Mouse (Mus musculus): ENCODE results near the gene Unc5b. TPM values are rescaled to one million over a fixed set of nuclear protein-coding genes. Genes with fewer than 3 reads are reported as not detected.
A peak's percentile ranks its signal among the peaks of the same experiment; 100 is the strongest.

Gene Unc5b
- total and polyA plus RNA-seq, 2 experiments from 2014 or later: 1.6 to 15.9 TPM

DNA sequence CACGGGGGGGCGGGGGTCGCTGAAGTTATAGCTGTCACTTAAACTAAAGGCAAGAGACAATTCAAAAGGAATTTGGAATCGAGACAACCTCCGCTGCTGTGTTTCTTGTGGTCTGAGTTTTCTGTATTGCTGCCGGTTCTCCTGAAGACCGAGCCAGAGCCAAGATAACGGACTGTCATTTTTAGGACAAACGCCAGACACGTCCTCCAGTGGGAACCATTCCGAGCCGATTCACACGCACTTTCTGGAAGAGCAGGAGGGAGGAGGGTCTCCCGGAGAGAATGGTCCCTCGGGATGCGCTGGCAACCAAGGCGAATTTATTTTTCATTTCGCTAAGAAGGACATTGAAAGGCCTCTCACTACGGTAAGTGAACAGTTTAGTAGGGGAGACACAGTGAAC lies 7.4 kb upstream of the Unc5b start:
- Histone ChIP-seq H3K27ac (ENCODE audit: low read depth, low read length) (no peak overlapping the region), H3K27me3 (ENCODE audit: insufficient read depth, low read length) (peaks cover 4% of the 10 kb centered on the region; the same call in 1 of the 2 replicates), H3K36me3 (ENCODE audit: insufficient read depth) (no peaks in the 10 kb centered on the region), H3K9me3 (ENCODE audit: low read length) (no peaks in the 10 kb centered on the region), H3K9ac (no peak overlapping the region), H3K4me1 (ENCODE audit: insufficient read depth) (0 out of 2 replicates have a peak, but pooled peaks cover 2% of the 10 kb centered on the region), H3K4me3 (ENCODE audit: low read depth, low read length) (no peak overlapping the region), H3K4me2 (ENCODE audit: low read depth) (peak overlapping the region; percentile 20)
- DNase-seq: peak; percentile 42
- no peak for TF ChIP-seq CTCF (IDR thresholded peaks at IDR 0.05; ENCODE audit: low read depth)
- WGBS: 47% methylated on average over 19 of the region's 19 CpGs
- no peak for ATAC-seq

DNA sequence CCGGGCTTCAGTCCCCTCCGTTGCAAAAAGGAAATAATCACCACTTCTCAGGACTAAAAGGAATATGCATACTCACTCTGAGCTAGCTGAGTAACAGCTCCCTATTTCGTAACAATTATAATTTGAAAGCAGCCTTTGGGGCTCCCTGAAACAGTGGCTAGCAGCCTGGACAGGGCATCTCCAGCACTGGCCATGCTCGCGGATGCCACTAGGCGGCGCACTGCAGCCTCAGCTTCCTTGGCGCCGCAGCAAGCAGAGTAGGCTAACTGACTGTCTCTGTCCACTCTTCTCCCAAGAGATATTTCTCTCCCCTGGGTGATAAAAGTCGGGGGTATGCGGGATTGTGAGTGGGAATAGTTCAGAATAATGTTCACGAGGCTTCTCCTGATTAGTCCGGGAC lies 3.6 kb upstream of the Unc5b start:
- Histone ChIP-seq H3K36me3 (ENCODE audit: insufficient read depth) (no peaks in the 10 kb centered on the region), H3K4me1 (ENCODE audit: insufficient read depth) (0 out of 2 replicates have a peak, but pooled peaks cover 11% of the 10 kb centered on the region), H3K27me3 (ENCODE audit: insufficient read depth, low read length) (peaks cover 17% of the 10 kb centered on the region), H3K9me3 (ENCODE audit: low read length) (no peaks in the 10 kb centered on the region), H3K27ac (ENCODE audit: low read depth, low read length) (no peak overlapping the region), H3K9ac (no peak overlapping the region), H3K4me2 (ENCODE audit: low read depth) (no peak overlapping the region), H3K4me3 (ENCODE audit: low read depth, low read length) (no peak overlapping the region)
- 4% methylated on average over 13 of the region's 13 CpGs for WGBS
- ATAC-seq (no peak), DNase-seq (peak; percentile 78)
- peak; percentile 90 for TF ChIP-seq CTCF (IDR thresholded peaks at IDR 0.05; ENCODE audit: low read depth)

DNA sequence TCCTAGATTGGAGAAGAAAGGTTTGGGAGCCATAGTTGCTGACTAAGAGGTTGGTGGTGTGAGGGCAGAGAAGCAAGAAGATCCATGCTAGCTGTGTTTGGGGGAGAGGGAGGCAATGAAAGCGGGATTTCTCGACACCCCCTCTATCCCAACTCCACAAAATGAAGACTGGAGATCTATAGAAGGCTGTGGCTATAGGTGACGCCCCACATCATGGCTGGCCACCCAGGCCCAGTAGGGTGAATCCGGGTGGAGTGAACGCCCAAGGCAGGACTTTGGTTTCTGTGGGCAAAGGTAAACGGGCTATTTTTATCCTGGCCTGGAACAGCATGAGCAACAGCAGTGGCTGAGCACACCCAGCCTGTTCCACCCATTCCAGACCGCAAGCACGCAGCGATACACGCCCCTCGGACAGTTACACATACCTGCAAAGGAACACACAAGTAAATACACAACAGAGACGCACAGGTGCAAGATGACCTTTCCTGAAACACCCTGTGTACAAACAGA lies 1.3 kb upstream of the Unc5b start:
- Histone ChIP-seq H3K27ac (ENCODE audit: low read depth, low read length) (no peak overlapping the region), H3K36me3 (ENCODE audit: insufficient read depth) (no peaks in the 10 kb centered on the region), H3K9me3 (ENCODE audit: low read length) (no peaks in the 10 kb centered on the region), H3K4me1 (ENCODE audit: insufficient read depth) (0 out of 2 replicates have a peak, but pooled peaks cover 14% of the 10 kb centered on the region), H3K4me3 (ENCODE audit: low read depth, low read length) (no peak overlapping the region), H3K9ac (no peak overlapping the region), H3K4me2 (ENCODE audit: low read depth) (no peak overlapping the region), H3K27me3 (ENCODE audit: insufficient read depth, low read length) (peaks cover 37% of the 10 kb centered on the region)
- ATAC-seq (no peak), DNase-seq (no peak)
- no peak for TF ChIP-seq CTCF (IDR thresholded peaks at IDR 0.05; ENCODE audit: low read depth)
- 83% methylated on average over 12 of the region's 12 CpGs for WGBS

DNA sequence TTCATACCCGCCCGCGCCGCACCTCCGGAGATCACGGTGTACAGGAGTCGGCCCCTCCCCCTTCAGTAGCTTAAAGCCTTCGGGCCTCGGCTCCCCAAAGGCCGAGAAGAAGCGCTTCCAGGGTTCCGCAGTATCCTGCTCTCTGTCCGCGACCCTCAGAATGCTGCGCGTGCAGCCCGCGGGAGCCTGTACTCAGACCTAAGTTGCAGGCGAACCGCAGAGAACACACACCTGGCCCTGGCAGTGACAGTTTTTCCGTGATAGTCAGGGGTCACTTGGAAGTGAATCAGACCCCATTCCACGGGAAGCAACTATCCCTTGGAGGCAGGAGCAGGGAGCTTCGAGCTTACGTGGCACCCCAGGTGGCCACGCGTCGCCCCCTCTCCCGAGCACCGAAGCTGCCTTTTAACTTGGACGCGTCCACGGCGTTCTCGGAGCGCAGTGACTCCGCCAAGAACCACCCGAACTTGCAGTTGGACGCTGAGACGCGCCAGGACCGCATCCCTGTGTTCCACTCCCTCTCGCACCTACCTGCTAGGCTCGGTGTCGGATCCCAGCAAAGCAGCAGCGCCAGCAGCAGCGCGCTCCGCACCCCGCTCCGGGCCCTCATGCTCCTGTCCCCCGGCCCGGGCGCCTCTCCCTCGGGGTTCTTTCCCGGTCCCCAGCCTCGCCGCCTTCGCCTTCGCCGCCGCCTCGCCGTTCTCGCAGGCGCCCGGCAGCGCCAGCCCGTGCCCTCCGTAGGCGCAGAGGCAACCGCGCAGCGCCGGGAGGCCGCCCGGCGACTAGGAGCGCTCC lies 628 bp downstream of the Unc5b start:
- Histone ChIP-seq H3K4me3 (ENCODE audit: low read depth, low read length) (peak overlapping the region; percentile 54), H3K27ac (ENCODE audit: low read depth, low read length) (peak overlapping the region; percentile 29; the same call in 1 of the 2 replicates), H3K27me3 (ENCODE audit: insufficient read depth, low read length) (peaks cover 37% of the 10 kb centered on the region), H3K9ac (peak overlapping the region; percentile 53), H3K36me3 (ENCODE audit: insufficient read depth) (no peaks in the 10 kb centered on the region), H3K9me3 (ENCODE audit: low read length) (no peaks in the 10 kb centered on the region), H3K4me1 (ENCODE audit: insufficient read depth) (0 out of 2 replicates have a peak, but pooled peaks cover 19% of the 10 kb centered on the region), H3K4me2 (ENCODE audit: low read depth) (peak overlapping the region; percentile 98)
- DNase-seq (no peak), ATAC-seq (peak; percentile 7)
- TF ChIP-seq CTCF (IDR thresholded peaks at IDR 0.05; ENCODE audit: low read depth): no peak
- 1% methylated on average over 77 of the region's 78 CpGs for WGBS

DNA sequence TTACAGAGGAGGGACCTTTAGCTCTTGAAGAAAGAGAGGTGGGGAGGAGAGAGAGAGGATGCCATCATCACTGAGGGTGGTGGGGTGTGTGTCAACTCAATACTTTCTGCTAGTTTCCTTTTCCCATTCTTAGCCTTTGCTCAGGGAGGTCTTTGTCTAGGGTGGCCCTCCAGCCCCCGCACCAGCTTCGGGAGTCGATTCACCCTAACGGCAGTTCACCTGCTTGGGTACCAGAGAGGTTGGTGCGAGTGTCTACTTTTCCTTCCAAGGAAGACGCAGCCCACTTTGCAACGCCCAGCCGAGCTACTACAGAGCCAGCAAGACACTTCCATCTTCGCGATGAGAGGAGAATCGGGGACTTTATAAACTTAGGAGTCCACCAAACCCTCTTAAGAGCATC lies 1.4 kb downstream of the Unc5b start:
- DNase-seq (no peak), ATAC-seq (no peak)
- H3K4me3 ChIP-seq (ENCODE audit: low read depth, low read length): peak overlapping the region; percentile 54
- no peak overlapping the region for H3K27ac ChIP-seq (ENCODE audit: low read depth, low read length)
- no peaks in the 10 kb centered on the region for H3K9me3 ChIP-seq (ENCODE audit: low read length)
- TF ChIP-seq CTCF (IDR thresholded peaks at IDR 0.05; ENCODE audit: low read depth): no peak
- H3K9ac ChIP-seq: no peak overlapping the region
- H3K4me1 ChIP-seq (ENCODE audit: insufficient read depth): 0 out of 2 replicates have a peak, but pooled peaks cover 19% of the 10 kb centered on the region
- H3K4me2 ChIP-seq (ENCODE audit: low read depth): peak overlapping the region; percentile 98
- no peaks in the 10 kb centered on the region for H3K36me3 ChIP-seq (ENCODE audit: insufficient read depth)
- H3K27me3 ChIP-seq (ENCODE audit: insufficient read depth, low read length): peaks cover 37% of the 10 kb centered on the region
- 0% methylated on average over 11 of the region's 11 CpGs for WGBS

DNA sequence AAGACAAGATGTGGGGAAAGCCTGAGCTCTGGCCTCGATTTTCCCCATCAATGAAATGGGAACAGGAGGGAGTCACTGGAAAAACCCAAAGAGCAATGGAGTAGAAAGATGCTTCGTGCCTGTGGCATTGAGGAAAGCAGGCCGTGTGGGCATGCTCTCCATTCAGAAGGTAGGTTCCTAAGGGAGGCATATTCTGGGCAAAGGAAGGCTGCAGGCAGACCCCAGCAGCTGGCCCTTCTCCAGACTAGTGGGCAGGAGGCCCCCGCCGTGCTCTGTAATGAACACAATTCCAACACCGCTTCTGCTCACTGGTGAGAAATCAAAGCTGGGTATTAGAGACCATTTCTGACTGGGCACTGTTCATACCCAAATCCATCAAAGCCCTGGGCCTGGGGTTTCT lies 2.3 kb downstream of the Unc5b start:
- Histone ChIP-seq H3K4me3 (ENCODE audit: low read depth, low read length) (no peak overlapping the region), H3K9me3 (ENCODE audit: low read length) (no peaks in the 10 kb centered on the region), H3K36me3 (ENCODE audit: insufficient read depth) (no peaks in the 10 kb centered on the region), H3K27me3 (ENCODE audit: insufficient read depth, low read length) (peaks cover 34% of the 10 kb centered on the region), H3K27ac (ENCODE audit: low read depth, low read length) (no peak overlapping the region), H3K4me2 (ENCODE audit: low read depth) (peak overlapping the region; percentile 98), H3K9ac (no peak overlapping the region), H3K4me1 (ENCODE audit: insufficient read depth) (0 out of 2 replicates have a peak, but pooled peaks cover 19% of the 10 kb centered on the region)
- no peak for TF ChIP-seq CTCF (IDR thresholded peaks at IDR 0.05; ENCODE audit: low read depth)
- ATAC-seq (no peak), DNase-seq (no peak)
- WGBS: 26% methylated on average over 6 of the region's 6 CpGs

All from forebrain, postnatal 0 days (tissue).